Mouse (Mus musculus) MEL (cell line): ENCODE measurements at regions not wholly inside any gene's neighbourhood (a gene's known extent, or its start where the extent isn't known, plus 50 kb on each side); places are given as distances from the start of the nearest gene placed in this dataset.

Experiments
- CTCF ChIP-seq, 3 experiments: IDR thresholded peaks in 2 of 3; conservative IDR thresholded peaks in 1 of 3; 2 replicates each; pipeline ENCODE4 v1.5.1; 2011 to 2012; ENCODE audit warnings: low read length in 3 of 3, low read depth in 2 of 3, mild to moderate bottlenecking in 2 of 3, improper control_type of control experiment in 1 of 3, inconsistent platforms in 1 of 3, mixed read lengths in 1 of 3, moderate library complexity in 1 of 3; ENCODE audit not compliant: control insufficient read depth in 1 of 3, insufficient read depth in 1 of 3, poor library complexity in 1 of 3, severe bottlenecking in 1 of 3
- ZKSCAN1 ChIP-seq: IDR thresholded peaks from 2 replicates; pipeline ENCODE4 v1.6.1; 2012; ENCODE audit warnings: low read depth, mild to moderate bottlenecking, inconsistent platforms, low read length, improper control_type of control experiment, moderate library complexity

GRCm38 (mm10) chr4:127444056-127444455, 86.1 kb upstream of the Gjb5 start:
- TF ChIP-seq ZKSCAN1 = no peak
- no peak for TF ChIP-seq CTCF (IDR thresholded peaks at IDR 0.05 in 2 of 3, conservative IDR thresholded peaks at IDR 0.05 in 1 of 3; ENCODE audit: control insufficient read depth in 1 of 3, insufficient read depth in 1 of 3, low read depth in 2 of 3, low read length in 3 of 3, poor library complexity in 1 of 3, severe bottlenecking in 1 of 3)
